Mouse (Mus musculus) testis, postnatal 10 days (tissue): ENCODE results near the gene Snapc3.

ENCODE experiments used
- DNase-seq: peaks from one replicate; pipeline ENCODE4 v3.0.0; 2021; ENCODE audit warnings: low spot score

Snapc3 gene

GRCm38 (mm10) chr4:83417160-83417819 is at the start of gene Snapc3:
Gene Snapc3, plus strand, starts transcription at chr4:83417724.
- DNase-seq, result peak; percentile 95

GRCm38 (mm10) chr4:83373381-83373780 is 44.1 kb upstream of the Snapc3 start:
- DNase-seq, result no peak

GRCm38 (mm10) chr4:83375650-83376049 is 41.9 kb upstream of the Snapc3 start:
- DNase-seq, result no peak

GRCm38 (mm10) chr4:83376461-83377015 is 41.0 kb upstream of the Snapc3 start:
- no peak for DNase-seq

GRCm38 (mm10) chr4:83379036-83379435 is 38.5 kb upstream of the Snapc3 start:
- DNase-seq, result no peak

GRCm38 (mm10) chr4:83379746-83380145 is 37.8 kb upstream of the Snapc3 start:
- no peak for DNase-seq

GRCm38 (mm10) chr4:83380266-83380665 is 37.3 kb upstream of the Snapc3 start:
- DNase-seq, result no peak

GRCm38 (mm10) chr4:83383899-83384490 is 33.5 kb upstream of the Snapc3 start:
- peak; percentile 59 for DNase-seq

GRCm38 (mm10) chr4:83385091-83385490 is 32.4 kb upstream of the Snapc3 start:
- DNase-seq, result no peak

GRCm38 (mm10) chr4:83390551-83390950 is 27.0 kb upstream of the Snapc3 start:
- peak; percentile 56 for DNase-seq

- DNase-seq, result no peak
These were observed 25.6 kb upstream of the Snapc3 start for GRCm38 (mm10) chr4:83391956-83392355.

- no peak for DNase-seq
These were observed 23.8 kb upstream of the Snapc3 start for GRCm38 (mm10) chr4:83393733-83394132.

GRCm38 (mm10) chr4:83396346-83396745 is 21.2 kb upstream of the Snapc3 start:
- no peak for DNase-seq

GRCm38 (mm10) chr4:83396996-83397770 is 20.3 kb upstream of the Snapc3 start:
- DNase-seq, result no peak

- no peak for DNase-seq
These were observed 19.0 kb upstream of the Snapc3 start for GRCm38 (mm10) chr4:83398527-83398926.

GRCm38 (mm10) chr4:83400691-83401595 is 16.6 kb upstream of the Snapc3 start:
- no peak for DNase-seq

GRCm38 (mm10) chr4:83401712-83402111 is 15.8 kb upstream of the Snapc3 start:
- DNase-seq, result no peak

- no peak for DNase-seq
These were observed 9.8 kb upstream of the Snapc3 start for GRCm38 (mm10) chr4:83407688-83408087.

GRCm38 (mm10) chr4:83409867-83410505 is 7.5 kb upstream of the Snapc3 start:
- no peak for DNase-seq

- DNase-seq, result no peak
These were observed 5.5 kb upstream of the Snapc3 start for GRCm38 (mm10) chr4:83412060-83412459.

- DNase-seq, result no peak
These were observed 3.2 kb upstream of the Snapc3 start for GRCm38 (mm10) chr4:83414241-83414824.
